Mouse (Mus musculus): ENCODE data around the gene Tmem132b.
"Not testable (repeated sequence)": the region's sequence is repeated elsewhere in the genome, so short reads cannot be mapped to it uniquely, and the experiment has no call there.

The Tmem132b gene

DNA sequence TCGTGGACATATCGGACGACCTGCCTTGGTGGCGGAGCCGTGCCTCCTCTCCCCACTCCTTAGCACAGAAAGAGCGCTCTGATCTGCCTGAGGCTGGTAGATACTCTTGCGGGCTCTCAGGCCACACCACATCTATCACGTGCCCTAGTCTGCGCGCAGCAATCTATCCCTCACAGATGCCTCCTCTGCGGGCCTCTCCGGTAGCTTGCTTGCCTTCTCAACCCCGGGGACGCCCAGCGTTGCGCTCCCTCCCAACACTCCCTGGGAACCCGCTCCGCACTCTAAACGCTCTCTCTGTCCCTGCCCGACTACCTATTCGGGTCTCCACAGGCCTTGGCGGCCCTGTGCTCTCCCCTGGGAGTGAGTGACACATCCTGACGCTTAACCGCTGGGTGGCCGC is at the start of gene Tmem132b:
Gene Tmem132b, plus strand, starts transcription at position 141 of the 400 bp plus-strand sequence.
- DNase-seq (ENCODE audit: low spot score) = no peak

DNA sequence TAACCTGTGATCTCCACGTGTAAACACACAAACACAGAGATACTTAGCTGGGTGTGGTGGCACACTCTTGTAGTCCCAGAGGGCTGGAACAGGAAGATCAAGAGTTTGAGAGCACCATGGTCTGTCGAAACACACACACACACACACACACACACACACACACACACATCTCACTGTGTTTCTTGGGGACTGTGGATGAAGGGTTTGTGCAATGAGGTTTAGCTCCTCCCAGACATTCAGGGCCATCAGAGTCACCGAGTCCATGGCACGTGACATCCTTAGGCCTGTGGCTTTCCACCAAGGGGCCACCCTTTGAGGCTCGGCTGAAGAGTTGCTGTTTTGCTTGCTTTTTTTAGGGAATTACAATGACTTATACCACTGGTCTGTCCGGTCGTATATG is 49.1 kb upstream of the Tmem132b start:
- DNase-seq (ENCODE audit: low spot score) = no peak

DNA sequence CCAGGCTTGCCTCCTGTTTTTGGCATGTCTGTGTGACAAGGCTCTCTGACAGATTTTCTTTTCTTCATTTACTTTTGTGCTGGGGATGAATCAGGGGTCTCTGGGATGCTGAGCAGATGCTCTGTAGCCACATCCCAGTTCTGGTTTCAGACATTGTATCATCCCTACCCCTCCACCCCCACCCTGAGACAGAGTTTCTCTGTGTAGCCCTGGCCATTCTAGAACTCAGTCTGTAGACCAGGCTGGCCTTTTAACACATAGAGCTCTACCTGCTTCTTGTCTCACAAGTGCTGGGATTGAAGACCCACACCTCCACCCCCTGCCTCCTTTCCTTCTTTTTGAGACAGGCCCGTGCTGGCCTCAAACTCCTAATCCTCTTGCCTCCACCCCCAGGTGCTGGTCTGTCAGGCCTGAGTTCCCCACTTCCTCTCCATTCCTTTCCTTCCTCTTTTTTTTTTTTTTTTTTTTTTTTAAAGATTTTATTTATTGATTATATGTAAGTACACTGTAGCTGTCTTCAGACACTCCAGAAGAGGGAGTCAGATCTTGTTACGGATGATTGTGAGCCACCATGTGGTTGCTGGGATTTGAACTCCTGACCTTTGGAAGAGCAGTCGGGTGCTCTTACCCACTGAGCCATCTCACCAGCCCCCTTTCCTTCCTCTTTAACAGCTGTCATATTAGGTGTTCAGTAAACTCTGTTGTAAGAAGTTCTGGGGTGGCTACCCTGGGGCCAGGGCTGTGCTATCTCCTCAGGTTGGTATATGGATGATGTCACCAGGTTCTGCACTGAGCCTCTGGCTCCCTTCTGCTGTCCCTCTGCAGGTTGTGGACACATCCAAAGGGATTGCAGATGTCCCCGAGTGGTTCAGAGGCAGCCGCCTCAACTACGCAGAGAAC is 47.6 kb upstream of the Tmem132b start:
- DNase-seq (ENCODE audit: low spot score) = no peak

DNA sequence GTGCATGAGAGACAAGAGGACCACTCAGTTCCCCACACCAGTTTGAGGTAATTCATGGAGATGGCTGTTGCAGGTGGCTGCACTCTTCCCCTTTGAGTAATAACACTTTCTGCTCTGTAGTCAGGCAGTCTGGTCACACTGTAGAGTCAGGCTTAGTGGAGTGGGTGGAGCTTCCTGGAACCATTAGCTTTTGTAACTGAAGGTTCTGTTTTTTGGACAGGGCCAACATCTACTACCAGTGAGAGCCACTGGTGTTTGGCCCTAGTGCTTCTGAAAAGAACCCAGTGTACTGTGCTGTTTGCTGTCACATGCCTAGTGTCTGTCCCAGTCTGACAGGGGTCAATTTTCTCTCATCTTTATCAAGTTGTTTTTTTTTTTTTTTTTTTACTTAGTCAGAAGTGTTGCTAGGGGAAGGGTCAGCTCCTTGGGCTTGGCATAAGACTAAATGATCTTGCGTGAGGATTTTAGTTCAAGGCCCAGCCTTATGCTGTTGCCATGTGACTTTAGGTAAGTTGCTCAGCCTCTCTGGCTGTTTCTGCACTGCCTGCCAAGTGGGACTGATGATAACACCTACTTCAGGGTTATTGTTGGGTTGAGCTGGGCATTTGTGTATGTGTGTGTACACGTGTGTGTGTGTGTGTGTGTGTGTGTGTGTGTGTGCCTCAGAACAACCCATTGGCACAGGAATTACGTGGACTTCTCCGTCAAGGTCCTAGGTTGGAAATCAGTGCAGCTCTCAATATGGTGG is 46.4 kb upstream of the Tmem132b start:
- no peak for DNase-seq (ENCODE audit: low spot score)

DNA sequence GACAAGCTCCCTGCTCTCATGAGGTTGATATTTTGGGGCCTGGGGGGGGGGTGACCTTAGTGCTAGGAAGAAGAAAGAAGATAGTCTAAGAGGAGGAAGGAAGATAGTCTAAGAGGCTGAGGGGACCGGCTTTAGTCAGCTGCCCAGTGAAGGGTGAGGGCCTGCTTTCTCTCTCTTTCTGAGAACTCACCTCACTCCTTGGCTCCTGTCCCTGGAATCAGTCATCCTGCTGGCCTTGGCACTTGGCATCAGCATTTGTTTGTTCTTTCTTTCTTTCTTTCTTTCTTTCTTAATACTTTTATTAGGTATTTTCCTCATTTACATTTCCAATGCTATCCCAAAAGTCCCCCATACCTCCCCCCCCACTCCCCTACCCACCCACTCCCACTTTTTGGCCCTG is 45.5 kb upstream of the Tmem132b start:
- DNase-seq (ENCODE audit: low spot score) = no peak

DNA sequence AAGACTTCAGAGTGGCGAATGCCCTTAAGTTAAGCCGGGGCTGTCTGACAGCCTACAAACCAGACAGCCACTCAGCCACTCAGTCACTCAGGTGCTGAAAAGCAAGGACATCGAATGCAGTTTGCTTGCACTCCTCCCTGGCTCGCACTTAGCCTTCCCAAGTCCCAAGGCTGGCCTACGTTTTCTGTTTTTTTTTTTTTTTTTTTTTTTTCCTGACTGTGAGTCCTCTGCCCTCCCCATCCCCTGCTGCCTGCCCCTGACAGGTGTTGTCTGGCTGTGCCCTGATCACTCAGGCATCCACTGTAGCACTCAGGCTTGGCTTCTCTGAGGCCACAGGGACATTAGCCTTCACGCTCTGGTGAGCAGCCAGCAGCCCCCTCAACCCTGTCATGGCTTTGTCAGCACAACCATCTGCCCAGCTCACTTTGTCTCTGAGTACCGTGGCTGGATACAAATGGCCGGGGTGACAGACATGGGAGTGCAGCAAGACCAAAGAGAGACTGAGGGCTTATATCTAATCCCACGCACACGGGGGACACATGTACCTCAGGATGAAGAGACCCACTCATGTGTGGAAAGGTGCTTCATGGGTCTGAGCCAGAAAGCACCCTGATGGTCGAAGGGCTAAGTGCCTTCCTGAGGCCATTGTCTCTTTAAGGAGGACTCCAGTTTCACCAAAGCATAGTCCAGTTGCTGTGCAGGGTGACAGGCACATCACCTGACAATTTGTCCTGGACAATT is 44.0 kb upstream of the Tmem132b start:
- DNase-seq (ENCODE audit: low spot score) = no peak

DNA sequence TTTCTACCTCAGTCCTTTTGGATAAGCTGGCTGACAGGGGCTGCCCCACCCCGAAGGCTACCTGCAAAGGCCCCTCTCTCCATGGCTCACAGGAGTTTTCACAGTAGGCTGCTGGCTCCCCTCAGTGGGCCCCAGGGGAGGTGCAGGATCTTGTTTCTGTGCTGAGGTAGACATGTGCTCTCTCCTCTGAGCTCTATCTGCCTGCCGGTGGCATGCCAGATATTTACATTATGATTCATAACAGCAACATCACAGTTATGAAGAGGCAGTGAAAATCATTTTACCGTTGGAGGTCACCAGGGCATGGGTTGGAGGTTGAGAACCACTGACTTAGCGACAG is 43.5 kb upstream of the Tmem132b start:
- no peak for DNase-seq (ENCODE audit: low spot score)

DNA sequence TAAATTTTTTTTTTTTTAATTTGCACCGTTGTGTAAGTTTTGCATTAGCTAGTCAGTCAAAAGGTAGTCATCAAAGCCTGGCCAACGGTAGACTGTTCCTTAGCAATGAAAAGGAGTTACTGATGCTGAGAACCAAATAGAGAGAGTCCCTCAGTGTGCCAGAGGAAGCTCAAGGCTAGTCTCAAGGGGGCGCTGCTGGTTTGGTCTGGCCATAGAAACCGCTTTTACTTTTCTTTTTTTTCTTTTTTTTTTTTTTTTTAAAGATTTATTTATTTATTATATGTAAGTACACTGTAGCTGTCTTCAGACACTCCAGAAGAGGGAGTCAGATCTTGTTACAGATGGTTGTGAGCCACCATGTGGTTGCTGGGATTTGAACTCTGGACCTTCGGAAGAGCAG is 42.6 kb upstream of the Tmem132b start:
- not testable (repeated sequence) for DNase-seq (ENCODE audit: low spot score)

DNA sequence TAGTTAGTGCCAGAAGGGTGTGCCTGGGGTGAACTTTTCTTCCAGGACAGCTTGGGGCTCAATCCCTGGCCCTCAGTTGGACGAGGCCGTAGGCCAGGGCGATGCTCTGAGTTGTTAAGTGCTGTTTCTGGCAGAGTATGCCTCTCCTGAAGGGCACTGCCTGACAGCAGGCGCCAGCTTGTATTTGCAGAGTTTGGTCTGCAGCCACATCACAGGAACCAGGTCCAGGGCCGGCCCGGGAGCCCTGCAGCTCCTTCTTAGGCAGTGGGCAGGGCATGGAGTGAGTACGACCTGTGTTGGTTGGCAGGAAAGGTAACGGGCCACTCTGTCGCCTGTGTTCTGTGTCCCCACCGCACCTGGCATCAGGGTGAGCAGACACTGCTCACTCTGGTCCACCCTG is 40.5 kb upstream of the Tmem132b start:
- no peak for DNase-seq (ENCODE audit: low spot score)

DNA sequence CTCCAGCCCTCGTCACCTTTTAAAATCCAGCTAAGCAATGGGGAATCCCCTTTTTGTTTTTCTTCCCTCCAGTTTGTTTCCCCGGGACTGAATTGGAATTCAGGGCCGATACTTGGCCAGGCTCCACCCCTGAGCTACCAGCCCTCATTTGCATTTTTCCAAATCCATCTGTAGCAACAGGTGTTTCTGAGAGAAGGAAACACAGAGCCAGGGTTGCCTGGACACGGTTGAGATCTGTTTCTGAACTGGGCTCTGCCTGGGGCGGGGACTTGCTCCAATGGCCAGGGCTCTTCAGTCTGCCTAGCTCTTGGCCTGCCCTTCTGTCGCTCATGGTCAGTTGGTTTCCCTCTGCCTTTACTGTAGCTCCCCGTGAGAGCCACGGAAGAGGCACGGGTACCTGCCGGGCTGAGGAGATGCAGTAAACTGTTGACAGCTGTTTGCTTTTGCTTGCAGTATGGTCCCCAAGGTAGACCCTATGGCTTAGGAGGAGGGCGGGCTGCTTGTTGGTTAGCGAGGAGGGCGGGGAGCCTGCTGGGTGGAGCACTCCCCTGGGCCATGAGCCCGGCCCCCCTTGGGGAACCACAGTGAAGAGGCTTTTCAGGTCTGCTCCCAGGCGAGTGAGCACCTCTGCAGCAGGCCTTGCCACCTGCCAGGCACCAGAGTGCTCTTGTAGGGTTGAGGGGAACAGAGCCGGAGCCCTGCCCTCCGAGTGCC is 39.0 kb upstream of the Tmem132b start:
- DNase-seq (ENCODE audit: low spot score) = no peak

DNA sequence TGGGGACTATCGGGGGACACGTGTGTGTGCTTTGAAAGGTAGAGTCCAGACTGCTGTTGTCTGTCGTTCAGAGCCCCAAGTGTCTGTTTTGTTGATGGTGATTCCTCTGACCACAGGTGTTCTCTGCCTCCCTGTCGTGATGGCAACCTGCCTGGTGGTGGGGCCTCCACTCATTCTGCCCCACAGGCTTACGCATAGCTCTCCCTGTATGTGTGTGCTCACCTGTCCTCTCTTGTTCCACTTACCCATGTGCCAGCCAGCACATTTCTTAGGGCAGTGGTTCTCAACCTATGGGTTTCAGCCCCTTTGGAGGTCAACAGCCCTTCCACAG is 38.5 kb upstream of the Tmem132b start:
- no peak for DNase-seq (ENCODE audit: low spot score)

DNA sequence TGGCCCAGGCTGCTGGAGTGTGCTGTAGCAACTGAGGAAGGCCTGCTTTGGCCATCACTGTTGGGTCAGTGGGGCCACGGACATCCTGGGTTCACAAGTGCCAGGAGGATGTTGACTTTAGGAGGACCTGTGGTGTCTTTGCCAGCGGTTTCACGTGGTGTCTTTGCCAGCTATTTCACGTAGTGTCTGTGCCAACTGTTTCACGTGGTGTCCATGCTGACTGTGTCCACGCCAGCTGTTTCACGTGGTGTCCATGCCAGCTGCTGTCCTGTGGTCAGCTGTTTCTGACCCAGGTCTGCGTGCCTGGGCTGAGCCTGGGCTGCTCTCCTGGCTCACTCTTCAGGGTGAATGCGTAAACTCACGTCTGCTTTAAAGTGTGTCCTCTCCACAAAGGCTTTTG is 35.9 kb upstream of the Tmem132b start:
- DNase-seq (ENCODE audit: low spot score) = no peak

DNA sequence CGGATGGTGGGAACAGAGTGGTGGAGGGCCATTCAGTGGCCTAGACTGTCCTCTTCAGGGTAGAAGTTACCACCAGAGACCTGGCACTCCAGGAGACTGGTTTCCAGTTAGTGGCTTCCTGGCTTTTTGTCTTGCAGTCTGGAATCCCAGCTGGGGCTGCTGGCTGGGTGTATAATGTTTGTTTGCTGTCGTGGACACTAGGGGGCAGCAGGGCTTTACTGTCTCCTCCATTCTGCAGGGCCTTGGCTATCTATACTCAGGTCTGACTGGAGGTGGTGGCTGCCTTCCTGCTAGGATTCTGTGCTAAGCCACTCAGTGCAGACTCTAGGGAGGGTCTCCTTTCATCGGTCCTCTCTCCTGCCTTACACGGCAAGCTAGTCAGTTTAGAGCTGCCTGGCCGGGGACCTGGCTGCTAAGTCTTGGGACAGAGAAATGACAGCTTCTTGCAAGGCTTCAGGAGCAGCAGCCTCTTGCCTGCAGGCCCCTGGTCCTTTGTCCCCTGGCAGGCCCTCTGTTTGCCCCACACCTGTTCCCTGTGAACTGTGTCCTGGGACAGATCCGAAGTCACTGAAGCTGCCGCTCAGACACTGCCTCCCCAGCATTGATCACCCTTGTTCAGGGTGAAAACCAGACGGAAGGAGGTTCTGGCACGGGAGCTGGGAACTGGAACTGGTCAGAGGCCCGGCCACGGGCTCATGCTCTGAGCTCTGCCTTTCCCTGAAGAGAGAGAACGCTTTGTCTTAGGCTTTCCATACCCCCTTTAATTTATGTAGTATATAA is 33.6 kb upstream of the Tmem132b start:
- no peak for DNase-seq (ENCODE audit: low spot score)

DNA sequence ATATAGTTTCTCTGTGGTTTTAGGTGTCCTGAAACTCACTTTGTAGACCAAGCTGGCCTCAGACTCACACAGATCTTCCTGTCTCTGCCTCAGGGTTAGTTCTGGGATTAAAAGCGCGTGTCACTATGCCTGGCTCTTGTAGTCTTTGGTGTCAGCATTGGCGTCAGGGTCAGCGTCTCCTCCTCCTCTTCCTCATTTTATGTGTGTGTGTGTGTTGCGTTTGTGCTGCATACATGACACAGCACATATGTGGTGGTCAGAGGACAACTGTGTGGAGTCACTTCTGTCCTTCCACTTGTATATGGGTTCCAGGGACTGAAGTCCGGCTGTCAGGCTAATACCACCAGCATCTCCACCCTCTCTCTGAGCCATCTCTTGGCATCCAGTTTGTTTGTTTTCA is 30.1 kb upstream of the Tmem132b start:
- no peak for DNase-seq (ENCODE audit: low spot score)

DNA sequence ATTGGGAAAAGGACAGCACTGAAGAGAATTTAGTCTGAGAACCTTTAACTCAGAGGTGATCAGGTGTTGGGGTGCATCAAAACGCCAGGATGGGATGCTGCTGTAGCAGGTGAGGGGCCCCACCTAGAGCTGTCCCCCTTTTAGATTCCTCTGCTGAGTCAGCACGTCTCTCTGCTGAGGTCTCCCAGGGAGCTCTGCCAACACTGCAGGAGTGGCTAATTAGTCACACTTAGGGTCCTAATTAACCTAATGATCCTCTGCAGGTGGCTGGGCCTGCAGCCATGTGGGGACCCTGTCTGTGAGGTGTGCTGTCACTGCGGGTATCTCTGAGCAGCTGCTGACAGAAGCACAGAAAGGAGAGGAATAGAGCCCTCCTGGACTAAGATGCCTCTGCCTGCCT is 29.4 kb upstream of the Tmem132b start:
- no peak for DNase-seq (ENCODE audit: low spot score)

DNA sequence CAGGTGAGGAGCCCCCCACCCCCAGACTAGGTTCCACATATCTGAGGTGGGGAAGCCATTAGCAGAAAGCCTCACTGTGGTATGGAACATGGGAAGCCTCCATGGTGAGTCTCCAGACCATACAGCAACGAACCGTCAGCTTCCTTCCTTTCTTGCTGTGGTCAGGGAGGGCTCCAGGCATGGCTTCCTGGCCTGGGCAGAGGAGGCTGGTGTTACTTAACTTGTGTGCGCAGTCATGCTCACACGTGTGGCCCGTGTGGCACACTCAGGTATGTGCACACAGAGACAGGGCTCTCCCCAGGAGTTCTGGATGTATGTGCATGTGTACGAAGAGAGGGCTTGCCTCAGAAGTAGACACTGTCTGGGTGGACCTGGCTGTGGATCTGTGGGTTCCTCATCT is 27.9 kb upstream of the Tmem132b start:
- no peak for DNase-seq (ENCODE audit: low spot score)

DNA sequence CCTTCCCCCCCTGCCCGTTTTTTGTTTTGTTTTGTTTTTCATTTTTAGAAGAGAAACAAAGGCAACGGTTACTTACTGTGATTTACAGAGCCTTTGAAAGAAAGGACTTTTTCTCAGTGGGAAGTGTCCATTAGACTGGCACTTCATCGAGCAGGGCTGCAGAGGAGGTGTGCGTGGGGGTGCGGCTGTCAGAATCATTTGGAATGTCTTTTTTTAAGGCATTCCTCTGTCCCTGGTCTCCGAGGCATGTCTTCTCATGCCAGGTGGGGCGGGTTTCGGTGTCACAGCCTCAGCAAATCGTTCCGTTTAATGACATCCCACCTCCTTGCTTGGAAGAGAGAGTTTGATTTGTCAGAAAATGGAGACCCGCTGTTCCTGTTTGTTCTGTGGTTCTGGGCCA is 26.9 kb upstream of the Tmem132b start:
- DNase-seq (ENCODE audit: low spot score) = no peak

DNA sequence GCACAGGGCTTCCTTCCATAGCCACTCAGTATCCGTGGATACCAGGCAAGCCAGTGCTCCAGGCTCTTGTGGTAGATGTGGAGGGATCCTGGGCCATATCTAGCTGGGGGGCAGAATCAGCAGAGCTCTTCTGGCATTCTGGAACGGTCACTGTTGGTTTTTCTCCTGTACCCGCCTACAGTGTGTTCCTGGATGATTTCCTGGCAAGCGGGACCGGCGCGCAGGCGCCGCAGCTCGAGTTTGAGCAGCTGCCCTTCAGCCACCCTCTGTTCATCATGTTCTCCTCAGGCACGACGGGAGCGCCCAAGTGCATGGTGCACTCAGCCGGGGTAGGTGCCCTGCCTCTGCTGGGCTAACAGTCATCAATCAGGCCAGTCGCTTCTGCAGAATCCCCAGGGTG is 25.6 kb upstream of the Tmem132b start:
- DNase-seq (ENCODE audit: low spot score) = no peak

DNA sequence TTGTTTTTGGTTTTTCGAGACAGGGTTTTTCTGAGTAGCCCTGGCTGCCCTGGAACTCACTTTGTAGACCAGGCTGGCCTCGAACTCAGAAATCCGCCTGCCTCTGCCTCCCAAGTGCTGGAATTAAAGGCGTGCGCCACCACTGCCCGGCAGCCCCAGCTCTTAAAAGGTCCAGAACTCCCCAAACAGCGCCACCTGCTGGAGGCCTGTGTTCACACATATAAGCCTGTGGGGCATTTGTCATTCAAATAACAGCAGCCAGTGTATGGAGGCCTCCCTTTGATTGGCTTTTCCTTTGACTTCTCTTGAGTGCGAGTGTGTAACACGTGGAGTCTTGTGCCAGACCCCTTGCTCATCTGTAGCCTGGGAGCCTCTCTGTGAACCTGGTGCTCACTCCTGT is 24.0 kb upstream of the Tmem132b start:
- no peak for DNase-seq (ENCODE audit: low spot score)

DNA sequence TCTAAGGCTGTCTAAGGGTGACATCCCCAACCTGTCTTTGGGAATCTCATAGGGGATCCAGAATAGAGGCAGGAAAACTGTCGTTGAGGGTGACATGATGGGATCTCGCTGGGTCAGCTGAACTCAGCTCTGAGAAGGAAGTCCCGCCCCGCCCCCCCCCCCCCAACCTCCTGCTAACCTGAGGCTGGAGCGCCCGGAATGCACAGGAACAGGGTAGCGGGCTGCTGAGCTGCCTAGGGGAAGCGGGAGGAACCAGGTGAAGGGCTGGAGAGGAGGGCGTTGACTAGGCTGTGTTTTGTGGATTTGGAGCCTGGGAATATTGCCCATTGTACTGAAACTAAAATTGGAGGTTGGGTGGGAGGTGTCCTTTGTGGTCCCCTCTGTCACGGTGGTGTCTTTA is 23.6 kb upstream of the Tmem132b start:
- DNase-seq (ENCODE audit: low spot score) = no peak

DNA sequence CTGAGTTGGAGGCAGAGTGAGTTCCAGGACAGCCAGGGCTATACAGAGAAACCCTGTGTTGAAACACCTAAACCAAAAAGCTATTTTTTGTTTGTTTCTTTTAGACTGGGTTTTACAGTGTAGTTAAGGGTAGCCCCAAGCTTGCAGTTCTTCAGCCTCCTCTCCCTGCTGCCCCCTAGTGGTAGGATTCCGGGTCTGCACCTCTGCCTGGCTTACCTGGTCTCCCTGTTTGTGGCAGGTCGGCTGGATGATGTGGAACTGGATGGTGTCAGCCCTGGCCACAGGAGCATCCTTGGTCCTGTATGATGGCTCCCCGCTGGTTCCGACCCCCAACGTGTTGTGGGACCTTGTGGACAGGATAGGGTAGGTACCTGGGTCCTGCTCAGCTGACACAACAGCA is 22.0 kb upstream of the Tmem132b start:
- peak; percentile 58 for DNase-seq (ENCODE audit: low spot score)

DNA sequence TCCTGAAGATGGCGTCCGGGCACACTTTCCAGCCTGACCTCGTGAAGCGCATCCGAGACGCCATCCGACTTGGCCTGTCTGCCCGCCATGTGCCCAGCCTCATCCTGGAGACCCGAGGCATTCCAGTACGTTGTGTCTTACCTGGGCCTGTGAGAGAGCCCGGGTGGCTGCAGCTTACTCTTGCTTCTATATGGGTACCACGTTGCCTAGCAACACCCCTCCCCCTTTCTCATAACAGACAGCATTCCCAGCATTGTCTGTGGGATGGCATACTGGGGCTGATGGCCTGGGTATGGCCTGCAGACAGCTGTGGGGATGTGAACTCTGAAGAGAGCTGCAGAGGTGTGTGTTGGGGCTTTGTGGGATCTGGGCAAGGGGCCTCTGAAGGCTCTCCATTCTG is 16.6 kb upstream of the Tmem132b start:
- no peak for DNase-seq (ENCODE audit: low spot score)

Data from T-cell, adult 2 months (primary cell).